Mouse (Mus musculus) brain, adult 2 months (tissue): ENCODE data around the gene Lhcgr.
A peak's percentile ranks its signal among the peaks of the same experiment; 100 is the strongest.

Experiments
- DNase-seq: peaks from one replicate; pipeline ENCODE4 v3.0.0; 2011; ENCODE audit warnings: low read depth, low spot score

The Lhcgr gene

DNA sequence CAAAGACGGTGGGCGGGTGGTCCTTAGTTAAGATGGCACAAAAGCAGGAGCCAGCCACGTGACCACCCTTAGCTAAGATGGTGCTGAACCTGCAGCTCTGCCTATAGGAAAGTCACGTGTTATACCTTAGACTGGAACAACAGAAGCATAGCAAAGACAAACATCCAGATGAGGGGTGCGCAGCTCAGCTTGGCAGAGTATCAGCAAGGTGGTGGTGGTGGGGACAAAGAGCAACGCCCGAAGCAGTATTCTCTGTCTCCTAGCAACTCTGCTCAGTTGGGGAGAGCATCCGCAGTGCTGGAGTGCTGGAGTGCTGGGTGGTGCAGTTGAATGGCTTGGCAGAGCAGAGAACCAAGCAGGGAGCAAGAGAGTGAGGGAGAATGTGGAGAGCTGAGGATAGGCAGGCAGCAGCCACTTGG lies 85.5 kb downstream of the Lhcgr start:
- DNase-seq = peak; percentile 31

- DNase-seq = no peak
These were observed 88.7 kb downstream of the Lhcgr start for GRCm38 (mm10) chr17:88703112-88703511.

DNA sequence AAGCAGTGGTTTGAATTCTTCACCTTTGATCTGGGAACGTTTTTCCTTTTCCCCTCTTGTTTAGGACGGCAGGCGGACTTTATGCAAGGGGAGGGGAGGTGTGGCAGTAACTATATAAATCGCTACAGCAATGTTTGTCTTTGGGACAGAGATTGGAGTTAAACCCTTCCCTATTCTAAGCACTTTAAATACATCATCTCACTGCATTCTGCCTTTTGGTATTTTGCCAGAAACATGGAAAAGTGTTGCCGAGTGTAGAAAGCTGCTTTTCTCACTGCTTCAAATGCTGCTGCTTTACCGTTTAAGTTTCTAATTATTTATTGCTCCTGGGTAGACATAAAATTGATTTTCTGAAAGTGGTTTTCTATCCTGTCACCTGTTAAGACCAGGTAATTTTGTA lies 89.4 kb downstream of the Lhcgr start:
- peak; percentile 33 for DNase-seq

GRCm38 (mm10) chr17:88700901-88701300 lies 90.9 kb downstream of the Lhcgr start:
- no peak for DNase-seq

GRCm38 (mm10) chr17:88696656-88697333 lies 95.0 kb downstream of the Lhcgr start:
- DNase-seq = peak; percentile 22

DNA sequence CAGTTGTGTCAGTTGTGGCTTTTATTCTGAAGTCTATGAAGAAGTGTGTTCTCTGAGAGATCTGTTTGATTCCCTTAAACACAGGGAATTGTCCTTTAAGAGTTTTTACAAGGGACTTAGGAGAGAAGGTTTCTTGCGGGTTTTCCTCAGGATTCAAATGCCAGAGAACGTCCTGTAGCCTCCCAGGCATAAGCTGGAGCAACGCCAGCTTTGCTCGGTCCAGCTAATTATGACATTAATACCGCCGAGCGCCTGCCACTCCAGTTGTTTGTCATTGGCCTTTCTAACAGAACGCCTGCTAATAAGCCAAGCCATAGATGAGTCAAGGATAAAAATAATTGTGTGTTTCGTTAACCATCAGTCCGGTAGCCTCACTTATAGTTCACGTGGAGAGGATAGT lies 103.6 kb downstream of the Lhcgr start:
- DNase-seq = no peak

GRCm38 (mm10) chr17:88675310-88676309 lies 116.2 kb downstream of the Lhcgr start:
- peak; percentile 49 for DNase-seq

GRCm38 (mm10) chr17:88670800-88671199 lies 121.0 kb downstream of the Lhcgr start:
- no peak for DNase-seq

DNA sequence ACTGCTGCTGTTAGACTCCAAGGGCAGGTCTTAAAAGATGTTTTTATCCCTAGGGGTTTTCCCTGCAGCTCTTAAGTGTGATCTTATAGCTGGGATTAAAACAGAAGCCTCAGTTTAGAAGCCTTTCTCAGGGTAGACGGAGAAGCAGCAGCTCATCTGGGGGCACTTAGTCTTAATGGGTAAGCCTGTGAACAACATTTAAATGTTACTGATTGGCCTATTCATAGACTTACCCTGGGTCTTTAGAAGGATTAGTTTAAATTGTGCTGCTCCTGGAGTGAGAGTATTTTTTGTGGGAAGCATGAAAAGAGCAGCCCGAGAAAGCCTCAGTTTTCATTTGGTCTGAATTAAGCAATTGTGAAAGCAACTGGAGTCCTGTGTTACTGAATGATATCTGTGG lies 121.9 kb downstream of the Lhcgr start:
- no peak for DNase-seq

DNA sequence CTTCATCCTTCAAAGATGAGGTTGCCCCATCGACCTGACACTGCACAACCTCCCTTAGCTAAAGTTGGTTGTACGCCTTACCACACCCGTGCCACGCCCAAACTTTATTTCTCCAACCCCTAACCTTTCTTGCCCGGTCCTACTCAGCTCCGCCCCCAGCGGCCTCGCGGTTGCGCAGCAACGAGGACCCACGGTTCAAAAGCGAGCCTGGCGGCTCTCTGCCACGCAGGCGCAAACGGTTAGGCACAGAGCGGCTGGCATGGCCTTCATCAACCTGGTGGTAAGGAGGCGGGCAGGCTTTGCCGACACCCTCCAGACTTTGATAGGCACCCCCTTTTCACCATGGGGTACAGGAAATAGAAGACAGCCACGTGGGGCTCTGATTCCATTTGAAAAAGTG lies 123.3 kb downstream of the Lhcgr start, which contains the start of gene Gtf2a1l:
Gene Gtf2a1l (plus strand): TSS at position 209 of the 400 bp plus-strand sequence.
- DNase-seq = peak; percentile 30
